Mouse (Mus musculus) spleen, adult 18-20 months (tissue): ENCODE data around the gene Agbl5.
A peak's percentile ranks its signal among the peaks of the same experiment; 100 is the strongest.

Experiments
- DNase-seq, 2 experiments: peaks; one replicate each; pipeline ENCODE4 v3.0.0; 2022; ENCODE audit warnings: mixed read lengths in 2 of 2

Gene Agbl5

GRCm38 (mm10) chr5:30889088-30889754, 727 bp downstream of the Agbl5 start:
- DNase-seq: no peak

- no peak for DNase-seq
These were observed 1.9 kb downstream of the Agbl5 start for GRCm38 (mm10) chr5:30890375-30890774.

DNA sequence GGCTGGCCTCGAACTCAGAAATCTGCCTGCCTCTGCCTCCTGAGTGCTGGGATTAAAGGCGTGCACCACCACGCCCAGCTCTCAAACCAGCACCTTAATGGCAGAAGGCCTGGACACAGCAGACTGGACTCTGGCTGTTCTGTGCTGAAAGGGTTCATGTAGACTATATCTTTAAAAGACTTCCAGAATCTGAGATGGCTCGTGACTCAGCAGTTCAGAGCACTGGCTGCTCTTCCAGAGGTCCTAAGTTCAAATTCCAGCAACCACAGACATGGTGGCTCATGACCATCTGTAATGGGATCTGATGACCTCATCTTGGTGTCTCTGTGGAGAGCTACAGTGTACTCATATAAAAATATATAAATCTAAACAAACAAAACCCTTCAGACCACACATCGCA, 13.4 kb downstream of the Agbl5 start:
- no peak for DNase-seq

DNA sequence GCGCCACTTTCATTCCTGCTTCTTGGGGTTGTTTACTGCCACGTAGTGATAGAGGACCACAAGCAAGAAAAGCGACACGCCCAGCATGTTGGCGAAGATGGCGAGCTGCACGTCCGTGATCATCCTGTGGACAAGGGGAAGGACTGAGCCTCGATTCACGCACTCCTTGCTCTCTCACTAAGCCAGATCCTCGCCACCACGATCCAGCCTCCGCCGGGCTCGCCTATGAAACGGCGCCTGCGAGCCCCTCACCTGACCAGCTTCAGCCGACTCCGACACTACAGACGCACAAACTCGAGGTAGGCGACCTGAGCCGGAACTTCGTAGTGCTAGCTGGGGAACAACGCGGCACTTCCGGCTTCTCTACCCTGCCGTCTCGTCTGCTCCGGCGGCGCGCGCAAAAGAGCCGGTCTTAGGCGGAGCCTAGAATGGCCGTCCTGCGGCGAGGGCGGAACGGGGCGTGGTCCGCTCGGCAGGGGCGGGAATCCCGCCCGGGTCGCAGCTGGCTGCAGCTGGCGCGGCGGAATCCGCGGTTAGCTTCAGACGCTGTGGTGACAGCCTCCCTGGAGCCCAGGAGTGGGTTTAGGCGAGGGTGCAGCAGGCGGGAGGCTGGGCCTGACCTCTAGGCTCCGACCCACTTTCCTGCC, 19.0 kb downstream of the Agbl5 start, which contains the start of gene Ost4:
Ost4 (minus strand) TSS at position 376 of the 647 bp plus-strand sequence.
- DNase-seq: peak; percentile 94 to 97

- no peak for DNase-seq
These were observed 20.2 kb downstream of the Agbl5 start for GRCm38 (mm10) chr5:30908426-30909299.

GRCm38 (mm10) chr5:30909300-30909659, 20.8 kb downstream of the Agbl5 start:
- DNase-seq: no peak

DNA sequence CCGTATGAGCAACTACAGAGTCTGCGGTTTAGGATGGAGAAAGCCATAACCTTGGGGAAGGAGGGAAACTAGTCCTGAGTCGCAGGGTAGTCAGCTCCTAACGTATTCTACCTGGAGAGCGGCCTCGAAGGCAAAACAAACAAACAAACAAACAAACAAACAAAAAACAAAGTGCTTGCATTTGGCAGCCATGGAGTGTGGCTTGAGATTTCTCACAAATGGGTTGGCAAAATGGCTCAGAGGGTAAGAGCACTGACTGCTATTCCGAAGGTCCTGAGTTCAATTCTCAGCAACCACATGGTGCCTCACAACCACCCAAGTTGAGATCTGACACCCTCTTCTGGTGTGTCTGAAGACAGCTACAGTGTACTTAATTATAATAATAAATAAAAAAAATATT, 21.4 kb downstream of the Agbl5 start:
- no peak for DNase-seq

DNA sequence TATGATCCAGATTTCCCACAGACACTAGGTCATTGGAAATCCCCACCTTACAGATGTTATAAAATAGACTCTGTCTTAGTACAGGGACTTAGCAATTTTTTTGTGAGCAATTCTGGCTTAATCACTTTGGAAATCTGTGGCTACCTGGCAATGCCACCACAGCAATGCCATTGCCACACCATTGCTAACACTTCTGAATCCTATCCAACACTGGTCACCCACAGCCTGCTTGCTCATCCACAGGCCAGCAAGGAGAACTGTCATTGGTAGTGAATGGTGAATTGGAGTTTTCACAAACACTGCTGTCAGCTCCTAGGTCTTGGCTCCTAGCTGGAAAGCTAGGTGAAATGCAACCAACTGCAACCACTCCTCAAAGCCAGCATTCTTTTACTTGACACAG, 22.0 kb downstream of the Agbl5 start:
- no peak for DNase-seq

DNA sequence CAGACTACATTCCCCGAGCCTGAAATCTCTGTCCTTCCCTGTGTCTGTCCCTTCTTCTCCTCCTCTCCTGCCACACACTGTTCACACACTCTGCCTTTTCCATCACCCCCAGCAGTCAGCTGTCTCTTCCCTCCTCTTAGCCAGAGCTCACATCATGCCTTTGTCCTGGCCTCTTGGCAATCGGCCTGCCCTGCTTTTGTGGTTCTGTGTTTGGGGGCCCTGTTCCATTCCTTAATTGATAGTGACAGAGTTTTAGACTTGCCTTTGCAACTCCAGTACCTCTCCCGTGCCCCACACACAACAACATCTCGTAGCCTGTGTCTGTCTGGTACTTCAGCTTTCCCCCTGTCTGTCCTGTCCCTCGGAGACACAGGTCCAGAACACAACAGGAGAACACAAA, 23.7 kb downstream of the Agbl5 start:
- DNase-seq: no peak

GRCm38 (mm10) chr5:30913060-30913841, 24.8 kb downstream of the Agbl5 start, which contains the start of gene Emilin1:
Emilin1 (plus strand) TSS chr5:30913402.
- DNase-seq: no peak

GRCm38 (mm10) chr5:30914101-30914635, 25.7 kb downstream of the Agbl5 start:
- DNase-seq: no peak

DNA sequence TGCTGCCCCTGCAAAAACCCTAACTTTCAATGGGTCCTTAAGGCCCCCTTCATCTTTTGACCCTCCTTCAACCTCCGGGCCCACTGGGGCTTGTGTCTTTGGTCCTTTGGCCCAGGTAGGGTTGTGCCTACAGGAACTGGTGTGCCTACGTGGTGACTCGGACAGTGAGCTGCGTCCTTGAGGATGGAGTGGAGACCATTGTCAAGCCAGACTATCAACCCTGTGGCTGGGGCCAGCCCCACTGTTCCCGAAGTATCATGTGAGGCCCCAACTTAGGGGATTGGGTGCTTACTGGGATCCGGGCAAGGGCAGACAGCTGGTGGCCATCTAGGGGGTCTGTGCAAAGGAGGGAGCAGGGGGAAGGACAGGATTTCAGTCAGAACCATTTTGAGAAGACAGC, 26.4 kb downstream of the Agbl5 start:
- no peak for DNase-seq

DNA sequence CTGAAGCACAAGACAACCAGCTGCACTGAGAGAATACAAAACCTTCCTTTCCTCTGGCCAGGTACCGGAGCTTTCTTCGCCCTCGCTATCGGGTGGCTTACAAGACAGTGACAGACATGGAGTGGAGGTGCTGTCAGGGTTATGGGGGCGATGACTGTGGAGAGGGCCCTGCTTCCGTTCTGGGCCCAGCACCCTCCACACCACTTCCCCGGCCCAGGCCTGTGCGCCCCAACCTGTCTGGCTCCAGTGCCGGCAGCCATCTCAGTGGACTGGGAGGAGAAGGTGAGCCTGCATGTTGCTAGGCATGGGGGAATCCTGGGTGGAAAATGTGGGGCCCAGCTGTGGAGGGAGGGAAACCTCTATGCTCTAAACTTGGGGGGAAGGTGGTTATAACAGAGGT, 27.0 kb downstream of the Agbl5 start:
- no peak for DNase-seq

- peak; percentile 57 to 63 for DNase-seq
These were observed 27.5 kb downstream of the Agbl5 start for GRCm38 (mm10) chr5:30915974-30916433.

DNA sequence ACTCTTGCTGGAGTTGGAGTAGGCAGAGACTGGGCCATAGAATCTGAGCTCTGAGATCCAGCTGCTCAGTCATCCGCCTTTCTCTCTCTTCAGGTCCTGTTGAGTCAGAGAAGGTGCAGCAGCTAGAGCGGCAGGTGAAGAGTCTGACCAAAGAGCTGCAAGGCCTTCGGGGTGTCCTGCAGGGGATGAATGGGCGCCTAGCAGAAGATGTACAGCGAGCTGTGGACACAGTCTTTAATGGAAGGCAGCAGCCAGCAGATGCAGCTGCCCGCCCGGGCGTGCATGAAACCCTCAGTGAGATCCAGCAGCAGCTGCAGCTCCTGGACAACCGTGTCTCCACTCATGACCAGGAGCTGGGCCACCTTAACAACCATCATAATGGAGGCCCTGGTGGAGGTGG, 28.3 kb downstream of the Agbl5 start:
- no peak for DNase-seq

DNA sequence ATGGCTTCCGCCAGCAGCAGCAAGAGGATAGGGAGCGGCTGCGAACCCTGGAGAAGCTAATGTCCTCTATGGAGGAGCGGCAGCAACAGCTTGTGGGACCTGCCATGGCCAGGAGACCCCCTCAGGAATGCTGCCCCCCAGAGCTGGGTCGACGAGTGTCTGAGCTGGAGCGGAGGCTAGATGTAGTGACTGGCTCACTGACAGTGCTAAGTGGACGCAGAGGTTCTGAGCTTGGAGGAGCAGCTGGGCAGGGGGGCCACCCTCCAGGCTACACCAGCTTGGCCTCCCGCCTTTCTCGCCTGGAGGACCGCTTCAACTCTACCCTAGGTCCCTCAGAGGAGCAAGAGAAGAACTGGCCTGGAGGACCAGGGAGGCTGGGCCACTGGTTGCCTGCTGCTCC, 28.9 kb downstream of the Agbl5 start:
- no peak for DNase-seq

GRCm38 (mm10) chr5:30917891-30918670, 29.6 kb downstream of the Agbl5 start:
- DNase-seq: no peak

DNA sequence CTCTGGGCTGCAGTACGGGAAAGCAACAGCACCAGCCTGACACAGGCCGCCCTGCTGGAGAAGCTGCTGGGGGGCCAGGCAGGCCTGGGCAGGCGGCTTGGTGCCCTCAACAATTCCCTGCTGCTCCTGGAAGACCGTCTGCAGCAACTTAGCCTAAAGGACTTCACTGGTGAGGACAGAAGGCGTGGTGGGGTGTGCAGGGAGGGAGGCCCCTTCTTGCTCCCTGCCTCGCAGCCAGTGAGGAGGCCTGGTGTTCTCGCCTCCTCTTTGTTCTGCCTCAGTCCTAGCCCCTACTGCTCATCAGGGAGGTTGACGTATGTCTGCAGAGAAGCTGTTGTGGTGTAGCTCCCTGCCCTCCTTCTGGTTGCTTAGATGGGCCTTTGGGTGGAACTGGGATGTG, 30.2 kb downstream of the Agbl5 start:
- no peak for DNase-seq

DNA sequence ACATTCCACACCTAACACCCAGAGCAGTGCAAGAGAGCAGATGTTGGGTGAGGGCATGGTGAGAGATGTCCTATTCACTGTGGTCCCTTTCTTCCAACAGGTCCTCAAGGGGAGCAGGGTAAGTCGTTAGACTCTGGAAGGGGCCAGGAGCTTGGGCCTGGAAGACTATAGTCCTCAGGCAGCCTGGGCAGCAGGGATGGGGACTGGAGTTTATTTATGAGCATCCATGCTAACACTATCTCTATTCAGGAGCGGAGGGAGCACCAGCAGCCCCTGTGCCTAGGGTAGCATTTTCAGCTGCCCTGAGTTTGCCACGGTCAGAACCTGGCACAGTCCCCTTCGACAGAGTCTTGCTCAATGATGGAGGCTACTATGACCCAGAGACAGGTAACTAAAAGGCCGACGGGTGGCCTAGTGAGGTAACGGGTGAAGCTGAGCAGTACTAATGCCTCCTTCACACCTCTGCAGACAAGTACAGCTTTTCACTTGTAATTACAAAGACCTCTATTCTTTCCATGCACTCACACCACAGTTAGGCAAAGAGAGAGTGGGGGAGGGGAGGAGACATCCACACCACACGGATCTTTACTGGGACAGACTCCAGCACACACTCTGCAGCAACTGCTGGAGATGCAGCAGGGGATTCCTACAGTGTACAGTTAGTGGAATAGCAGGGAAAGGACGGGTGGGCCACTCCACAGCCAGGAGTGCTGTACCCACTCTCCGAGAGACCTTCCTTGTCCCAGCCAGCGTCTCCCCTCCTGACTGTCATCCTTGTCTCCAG, 31.5 kb downstream of the Agbl5 start:
- no peak for DNase-seq

DNA sequence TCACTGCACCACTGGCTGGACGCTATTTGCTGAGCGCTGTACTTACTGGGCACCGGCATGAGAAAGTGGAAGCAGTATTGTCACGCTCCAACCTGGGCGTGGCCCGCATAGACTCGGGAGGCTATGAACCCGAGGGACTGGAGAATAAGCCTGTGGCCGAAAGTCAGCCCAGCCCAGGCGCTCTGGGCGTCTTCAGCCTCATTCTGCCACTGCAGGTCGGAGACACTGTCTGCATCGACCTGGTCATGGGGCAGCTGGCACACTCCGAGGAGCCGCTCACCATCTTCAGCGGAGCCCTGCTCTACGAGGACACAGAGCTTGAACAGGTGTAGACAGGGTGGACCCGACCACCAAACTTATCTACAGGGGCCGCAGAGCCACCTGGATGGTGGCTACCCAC, 32.1 kb downstream of the Agbl5 start:
- no peak for DNase-seq
